Mouse (Mus musculus) left cerebral cortex, adult 11 months (tissue): ENCODE measurements around the gene Ick.
A peak's percentile ranks its signal among the peaks of the same experiment; 100 is the strongest.

Experiments
- DNase-seq: peaks from one replicate; pipeline ENCODE4 v3.0.0; 2022; ENCODE audit warnings: low spot score

The Ick gene

DNA sequence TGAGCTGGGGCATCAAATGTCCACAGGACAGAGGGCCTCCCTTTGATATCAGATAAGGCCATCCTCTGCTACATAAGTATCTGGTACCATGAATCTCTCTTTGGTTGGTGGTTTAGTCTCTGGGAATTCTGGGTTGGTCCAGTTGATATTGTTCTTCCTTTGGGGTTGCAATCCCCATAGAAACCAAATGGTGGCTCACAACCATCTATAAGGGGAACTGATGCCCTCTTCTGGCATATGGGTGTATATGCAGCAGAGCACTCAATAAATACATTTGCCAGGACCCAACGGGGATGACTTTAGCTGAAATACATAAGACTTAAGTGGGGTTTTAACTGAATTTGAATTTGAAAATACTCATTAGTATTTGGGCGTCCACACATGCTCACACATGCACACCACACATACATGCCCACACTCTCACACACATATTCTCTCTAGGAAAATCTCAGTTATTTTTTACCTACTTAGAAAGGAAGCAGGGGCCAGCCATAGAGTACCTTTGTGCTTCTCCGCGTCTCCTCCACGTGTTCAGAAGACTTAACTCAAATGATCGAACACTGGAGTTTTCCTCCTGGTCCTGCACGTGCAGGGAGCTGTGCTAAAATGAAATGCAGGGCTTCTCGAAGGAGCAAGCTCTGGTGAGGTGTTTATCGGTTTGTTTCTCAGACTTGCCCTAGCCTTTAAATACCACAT lies 85.1 kb downstream of the Ick start:
- DNase-seq = peak; percentile 44

DNA sequence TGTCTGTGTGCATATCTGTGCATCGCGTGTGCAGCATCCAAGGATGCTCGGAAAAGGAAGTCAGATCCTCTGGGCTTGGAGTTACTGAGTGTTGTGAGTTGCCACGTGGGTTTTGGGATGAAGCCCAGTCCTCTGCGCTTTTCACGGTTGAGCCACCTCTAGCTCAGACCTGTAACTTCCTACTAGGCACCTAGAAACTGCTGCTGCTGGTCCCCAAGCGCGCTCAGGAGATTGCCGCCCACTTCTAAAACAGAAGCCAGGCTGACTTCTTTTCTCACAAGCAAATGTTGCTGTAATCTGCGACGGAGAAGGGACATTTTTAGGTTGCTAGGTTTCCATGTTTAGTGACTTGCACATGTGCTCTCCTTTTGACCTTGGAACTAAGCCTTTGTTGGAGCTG lies 86.0 kb downstream of the Ick start:
- DNase-seq = no peak

DNA sequence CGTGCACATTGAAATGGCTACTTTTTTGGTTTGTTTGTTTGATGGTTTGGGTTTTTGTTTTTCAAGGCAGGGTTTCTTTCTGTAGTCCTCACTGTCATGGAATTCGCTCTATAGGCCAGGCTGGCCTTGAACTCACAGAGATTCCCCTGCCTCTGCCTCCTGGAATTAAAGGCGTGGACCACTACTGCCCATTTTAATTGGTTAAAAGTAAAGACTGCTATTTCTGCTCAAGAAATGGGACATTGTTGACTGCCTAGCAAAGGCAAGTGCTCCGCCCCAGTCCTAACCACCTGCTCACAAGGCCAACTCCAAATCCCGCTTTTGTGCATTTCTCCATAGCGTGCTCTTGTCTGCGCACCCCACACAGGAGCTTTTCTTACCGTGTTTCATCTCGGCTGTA lies 88.8 kb downstream of the Ick start:
- DNase-seq = no peak

DNA sequence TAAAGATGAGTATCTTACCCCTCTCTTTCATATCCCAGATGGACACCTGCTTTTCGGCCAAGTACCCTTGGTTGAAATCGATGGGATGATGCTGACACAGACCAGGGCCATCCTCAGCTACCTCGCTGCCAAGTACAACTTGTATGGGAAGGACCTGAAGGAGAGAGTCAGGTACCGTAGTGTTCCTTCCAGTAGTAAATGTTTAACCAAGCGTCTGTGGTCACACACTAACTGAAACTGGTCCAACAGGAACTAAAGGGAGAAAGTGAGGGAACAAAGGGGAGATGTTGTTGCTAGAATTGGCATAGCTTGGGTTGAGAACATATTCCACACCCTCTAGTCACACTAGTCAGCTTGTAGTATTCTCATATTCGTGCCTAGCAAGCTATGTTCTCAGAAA lies 95.2 kb downstream of the Ick start:
- no peak for DNase-seq

GRCm38 (mm10) chr9:78208956-78209355 lies 100.0 kb downstream of the Ick start:
- DNase-seq = no peak

GRCm38 (mm10) chr9:78210079-78210478 lies 101.1 kb downstream of the Ick start:
- no peak for DNase-seq

DNA sequence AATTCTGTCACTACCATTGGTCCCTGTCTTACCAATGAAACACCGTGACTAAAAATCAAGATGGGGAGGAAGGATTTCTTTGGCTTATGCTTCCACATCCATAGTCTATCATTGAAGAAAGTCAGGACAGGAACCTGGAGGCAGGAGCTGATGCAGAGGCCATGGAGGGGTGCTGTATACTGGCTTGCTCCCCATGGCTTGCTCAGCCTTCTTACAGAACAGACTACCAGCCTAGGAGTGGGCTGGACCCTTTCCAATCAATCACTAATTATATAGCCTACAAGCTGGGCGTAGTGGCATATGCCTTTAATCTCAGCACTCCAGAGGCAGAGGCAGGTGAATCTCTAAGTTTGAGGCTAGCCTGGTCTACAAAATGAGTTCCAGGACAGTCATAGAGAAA lies 101.8 kb downstream of the Ick start:
- DNase-seq = no peak

GRCm38 (mm10) chr9:78211521-78211920 lies 102.5 kb downstream of the Ick start:
- DNase-seq = no peak

GRCm38 (mm10) chr9:78212341-78213049 lies 103.5 kb downstream of the Ick start:
- no peak for DNase-seq

- no peak for DNase-seq
Observed at GRCm38 (mm10) chr9:78217074-78217473, 108.1 kb downstream of the Ick start.
